Mouse (Mus musculus) brain, embryonic 18.5 days (tissue): ENCODE data around the gene Ltn1.

Experiments used
- DNase-seq: peaks from one replicate; pipeline ENCODE4 v3.0.0-alpha.2; 2012; ENCODE audit warnings: low read depth, low spot score

Ltn1 gene

GRCm38 (mm10) chr16:87432033-87432814, at the start of gene Ltn1:
TSS of gene Ltn1 (minus strand) at chr16:87432612.
- DNase-seq: peak; percentile 97

- DNase-seq: no peak
These were observed 38.2 kb upstream of the Ltn1 start for GRCm38 (mm10) chr16:87470579-87470978.

- no peak for DNase-seq
These were observed 26.3 kb upstream of the Ltn1 start for GRCm38 (mm10) chr16:87458752-87459151.

- DNase-seq: no peak
These were observed 22.8 kb upstream of the Ltn1 start for GRCm38 (mm10) chr16:87455180-87455611.

- peak; percentile 87 for DNase-seq
These were observed 22.2 kb upstream of the Ltn1 start, which contains the start of gene Usp16 for GRCm38 (mm10) chr16:87454419-87455179. TSS of gene Usp16 (plus strand) at chr16:87454703.

GRCm38 (mm10) chr16:87453226-87453625, 20.8 kb upstream of the Ltn1 start:
- DNase-seq: no peak

GRCm38 (mm10) chr16:87445528-87445927, 13.1 kb upstream of the Ltn1 start:
- no peak for DNase-seq

GRCm38 (mm10) chr16:87445110-87445509, 12.7 kb upstream of the Ltn1 start:
- DNase-seq: no peak

GRCm38 (mm10) chr16:87444071-87444470, 11.7 kb upstream of the Ltn1 start:
- no peak for DNase-seq

GRCm38 (mm10) chr16:87443245-87443644, 10.8 kb upstream of the Ltn1 start:
- DNase-seq: no peak

GRCm38 (mm10) chr16:87442291-87442690, 9.9 kb upstream of the Ltn1 start:
- no peak for DNase-seq

GRCm38 (mm10) chr16:87441089-87441488, 8.7 kb upstream of the Ltn1 start:
- no peak for DNase-seq

GRCm38 (mm10) chr16:87440184-87440686, 7.8 kb upstream of the Ltn1 start, which contains the start of gene Rwdd2b:
TSS of gene Rwdd2b (minus strand) at chr16:87440573.
- DNase-seq: peak; percentile 87

GRCm38 (mm10) chr16:87438697-87439096, 6.3 kb upstream of the Ltn1 start:
- DNase-seq: no peak

GRCm38 (mm10) chr16:87437096-87437495, 4.7 kb upstream of the Ltn1 start:
- no peak for DNase-seq

GRCm38 (mm10) chr16:87435411-87436205, 3.2 kb upstream of the Ltn1 start:
- DNase-seq: no peak

- no peak for DNase-seq
These were observed 2.5 kb upstream of the Ltn1 start for GRCm38 (mm10) chr16:87434946-87435345.

GRCm38 (mm10) chr16:87434266-87434665, 1.9 kb upstream of the Ltn1 start:
- no peak for DNase-seq

- DNase-seq: no peak
These were observed 4.9 kb downstream of the Ltn1 start for GRCm38 (mm10) chr16:87427516-87427915.

- DNase-seq: no peak
These were observed 11.8 kb downstream of the Ltn1 start for GRCm38 (mm10) chr16:87420662-87421061.

- no peak for DNase-seq
These were observed 27.4 kb downstream of the Ltn1 start for GRCm38 (mm10) chr16:87405001-87405400.
